Mouse (Mus musculus): Measurements from ENCODE around the gene Ophn1. TPM values are rescaled to one million over a fixed set of nuclear protein-coding genes. Genes with fewer than 3 reads are reported as not detected.

Ophn1 gene
- polyA plus RNA-seq, 1 experiment from 2014 or later, result 4.1 TPM

DNA sequence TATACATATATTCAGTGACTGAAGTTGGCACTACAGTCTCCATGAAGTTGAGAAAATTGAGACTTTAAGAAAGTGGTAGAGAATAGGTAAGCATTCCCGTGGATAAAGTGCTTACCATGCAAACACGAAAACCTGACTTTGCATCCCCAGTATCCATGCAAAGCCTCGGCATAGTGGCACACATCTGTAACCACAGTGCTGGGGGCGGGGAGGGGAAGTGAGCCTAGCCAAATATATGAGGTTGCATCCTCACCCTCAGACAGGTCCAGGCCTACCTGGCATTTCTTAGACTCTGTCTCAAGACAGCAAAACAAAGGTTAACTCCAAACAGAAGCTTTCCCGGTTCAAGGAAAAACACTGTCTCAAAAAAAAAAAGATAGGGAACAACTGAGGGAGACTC is 21.7 kb downstream of the Ophn1 start:
- ATAC-seq (replicated peaks; ENCODE audit: low FRiP score), result no peak
- H3K4me1 ChIP-seq (replicated peaks; ENCODE audit: control insufficient read depth, insufficient read depth, low read length), result no peaks in the 10 kb centered on the region
- 73% methylated on average over 5 of the region's 5 CpGs for WGBS

DNA sequence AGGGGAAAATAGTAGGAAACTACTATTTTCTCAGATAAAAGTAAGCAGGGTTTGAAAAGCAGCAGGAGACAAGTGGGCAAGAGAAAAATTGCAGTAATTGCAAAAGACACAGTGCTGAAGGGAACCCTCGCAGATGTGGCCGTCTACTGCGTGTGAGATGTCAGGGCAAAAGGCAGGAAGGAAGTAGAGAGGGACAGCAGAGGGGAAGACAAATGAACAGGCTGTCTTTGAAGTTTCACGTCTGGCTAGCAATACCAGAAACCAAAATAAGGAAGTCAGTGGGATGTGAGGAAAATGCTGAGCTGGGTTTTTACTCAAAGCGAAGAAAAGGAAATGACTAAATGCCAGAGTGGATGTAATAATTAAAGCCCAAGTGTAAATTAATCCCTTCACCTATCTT is 30.7 kb downstream of the Ophn1 start:
- WGBS, result 50% methylated on average over 5 of the region's 5 CpGs
- no peak overlapping the region for H3K27ac ChIP-seq (ENCODE audit: low read depth, low read length)
- no peak for ATAC-seq (replicated peaks; ENCODE audit: low FRiP score)
- H3K9ac ChIP-seq (ENCODE audit: low read depth, low read length), result no peak overlapping the region
- H3K4me1 ChIP-seq (replicated peaks; ENCODE audit: control insufficient read depth, insufficient read depth, low read length), result no peaks in the 10 kb centered on the region
- DNase-seq (ENCODE audit: low spot score), result no peak
- peaks cover 5% of the 10 kb centered on the region; the same call in 1 of the 2 replicates for H3K27me3 ChIP-seq (replicated peaks; ENCODE audit: control insufficient read depth, insufficient read depth, low read length)
- no peak overlapping the region for H3K4me2 ChIP-seq
- H3K4me3 ChIP-seq (ENCODE audit: low read depth, low read length), result no peak overlapping the region
- no peaks in the 10 kb centered on the region for H3K36me3 ChIP-seq (ENCODE audit: control insufficient read depth, insufficient read depth, low read length)
- H3K9me3 ChIP-seq (ENCODE audit: control insufficient read depth, low read length), result no peaks in the 10 kb centered on the region

More for the DNA sequence above, 21.7 kb downstream of the Ophn1 start:
- H3K36me3 ChIP-seq (ENCODE audit: control insufficient read depth, insufficient read depth, low read length), result no peaks in the 10 kb centered on the region
- H3K9ac ChIP-seq (ENCODE audit: low read depth, low read length), result no peak overlapping the region
- H3K27me3 ChIP-seq (replicated peaks; ENCODE audit: control insufficient read depth, insufficient read depth, low read length), result no peaks in the 10 kb centered on the region
- no peak for DNase-seq (ENCODE audit: low spot score)
- no peaks in the 10 kb centered on the region for H3K9me3 ChIP-seq (ENCODE audit: control insufficient read depth, low read length)
- H3K4me3 ChIP-seq (ENCODE audit: low read depth, low read length), result no peak overlapping the region
- no peak overlapping the region for H3K4me2 ChIP-seq
- no peak overlapping the region for H3K27ac ChIP-seq (ENCODE audit: low read depth, low read length)

DNA sequence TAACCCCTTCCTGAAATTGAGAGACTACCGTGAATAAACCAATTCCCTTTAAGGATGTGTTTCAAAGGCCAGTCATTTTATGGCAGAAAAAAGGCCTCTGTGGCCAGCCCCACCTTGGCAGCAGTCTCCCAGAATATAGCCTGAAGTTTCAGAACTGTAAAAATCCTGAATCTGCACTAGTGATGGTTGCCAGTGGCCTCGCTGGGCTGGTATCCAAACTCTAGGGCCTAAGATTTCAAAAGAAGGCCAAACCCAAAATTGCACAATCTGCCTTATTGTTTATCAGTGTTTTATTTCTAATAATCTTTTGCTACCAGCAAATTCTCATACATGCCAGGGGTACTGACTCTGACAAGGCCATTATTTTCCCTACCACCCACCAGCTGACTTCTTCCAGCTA is 34.8 kb downstream of the Ophn1 start:
- WGBS, result 76% methylated on average over 2 of the region's 2 CpGs
- ATAC-seq (replicated peaks; ENCODE audit: low FRiP score), result no peak

DNA sequence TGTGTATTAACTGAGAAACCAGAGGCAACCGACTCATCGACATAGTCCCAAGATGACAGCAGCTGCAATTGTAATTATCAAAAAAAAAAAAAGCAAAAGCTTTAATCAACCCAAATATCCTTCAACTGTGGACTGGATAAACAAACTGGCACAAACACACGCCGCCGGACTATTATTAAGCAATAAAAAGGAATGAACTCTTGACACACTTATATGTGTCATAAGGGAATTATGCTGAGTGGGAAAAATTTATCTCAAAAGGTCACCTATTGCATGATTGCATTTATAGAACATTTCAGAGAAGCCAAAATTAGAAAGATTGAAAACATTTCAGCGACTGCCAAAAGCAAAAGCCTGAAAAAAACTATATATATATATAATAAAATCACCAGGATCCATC is 40.0 kb downstream of the Ophn1 start:
- Histone ChIP-seq H3K9ac (ENCODE audit: low read depth, low read length) (no peak overlapping the region), H3K36me3 (ENCODE audit: control insufficient read depth, insufficient read depth, low read length) (no peaks in the 10 kb centered on the region), H3K27ac (ENCODE audit: low read depth, low read length) (no peak overlapping the region), H3K9me3 (ENCODE audit: control insufficient read depth, low read length) (no peaks in the 10 kb centered on the region), H3K27me3 (replicated peaks; ENCODE audit: control insufficient read depth, insufficient read depth, low read length) (0 out of 2 replicates have a peak, but pooled peaks cover 2% of the 10 kb centered on the region), H3K4me2 (no peak overlapping the region), H3K4me3 (ENCODE audit: low read depth, low read length) (no peak overlapping the region), H3K4me1 (replicated peaks; ENCODE audit: control insufficient read depth, insufficient read depth, low read length) (no peaks in the 10 kb centered on the region)
- no peak for ATAC-seq (replicated peaks; ENCODE audit: low FRiP score)
- no peak for DNase-seq (ENCODE audit: low spot score)
- 81% methylated on average over 6 of the region's 6 CpGs for WGBS

More for the DNA sequence above, 34.8 kb downstream of the Ophn1 start:
- no peaks in the 10 kb centered on the region for H3K9me3 ChIP-seq (ENCODE audit: control insufficient read depth, low read length)
- H3K27ac ChIP-seq (ENCODE audit: low read depth, low read length), result no peak overlapping the region
- H3K27me3 ChIP-seq (replicated peaks; ENCODE audit: control insufficient read depth, insufficient read depth, low read length), result peaks cover 5% of the 10 kb centered on the region; the same call in 1 of the 2 replicates
- DNase-seq (ENCODE audit: low spot score), result no peak
- H3K36me3 ChIP-seq (ENCODE audit: control insufficient read depth, insufficient read depth, low read length), result no peaks in the 10 kb centered on the region
- no peak overlapping the region for H3K4me2 ChIP-seq
- H3K9ac ChIP-seq (ENCODE audit: low read depth, low read length), result no peak overlapping the region
- no peaks in the 10 kb centered on the region for H3K4me1 ChIP-seq (replicated peaks; ENCODE audit: control insufficient read depth, insufficient read depth, low read length)
- no peak overlapping the region for H3K4me3 ChIP-seq (ENCODE audit: low read depth, low read length)

DNA sequence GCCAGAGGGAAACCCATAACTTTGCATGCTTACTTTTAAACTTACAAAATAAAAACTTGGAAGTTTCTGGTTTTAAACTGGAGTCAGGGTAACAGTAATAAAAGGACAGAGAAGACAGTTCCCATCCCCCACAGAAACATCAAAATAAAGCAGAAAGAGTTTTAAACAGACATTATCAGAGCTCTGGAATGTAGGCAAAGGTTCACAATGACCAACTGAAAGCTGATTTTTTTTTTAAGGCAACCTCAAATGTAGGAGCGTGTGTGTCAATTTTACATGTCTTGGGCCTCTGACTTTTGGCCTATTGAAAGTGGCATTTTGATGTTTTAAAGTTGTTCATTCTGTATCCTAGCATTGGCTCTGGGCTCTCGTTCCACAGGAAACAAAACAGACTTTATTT is 49.2 kb downstream of the Ophn1 start:
- no peak for DNase-seq (ENCODE audit: low spot score)
- ATAC-seq (replicated peaks; ENCODE audit: low FRiP score), result no peak
- 0 out of 2 replicates have a peak, but pooled peaks cover 2% of the 10 kb centered on the region for H3K27me3 ChIP-seq (replicated peaks; ENCODE audit: control insufficient read depth, insufficient read depth, low read length)
- H3K36me3 ChIP-seq (ENCODE audit: control insufficient read depth, insufficient read depth, low read length), result no peaks in the 10 kb centered on the region
- H3K4me1 ChIP-seq (replicated peaks; ENCODE audit: control insufficient read depth, insufficient read depth, low read length), result no peaks in the 10 kb centered on the region
- no peaks in the 10 kb centered on the region for H3K9me3 ChIP-seq (ENCODE audit: control insufficient read depth, low read length)
- H3K9ac ChIP-seq (ENCODE audit: low read depth, low read length), result no peak overlapping the region
- WGBS, result 66% methylated on average over 2 of the region's 2 CpGs
- no peak overlapping the region for H3K27ac ChIP-seq (ENCODE audit: low read depth, low read length)
- no peak overlapping the region for H3K4me3 ChIP-seq (ENCODE audit: low read depth, low read length)
- H3K4me2 ChIP-seq, result no peak overlapping the region

DNA sequence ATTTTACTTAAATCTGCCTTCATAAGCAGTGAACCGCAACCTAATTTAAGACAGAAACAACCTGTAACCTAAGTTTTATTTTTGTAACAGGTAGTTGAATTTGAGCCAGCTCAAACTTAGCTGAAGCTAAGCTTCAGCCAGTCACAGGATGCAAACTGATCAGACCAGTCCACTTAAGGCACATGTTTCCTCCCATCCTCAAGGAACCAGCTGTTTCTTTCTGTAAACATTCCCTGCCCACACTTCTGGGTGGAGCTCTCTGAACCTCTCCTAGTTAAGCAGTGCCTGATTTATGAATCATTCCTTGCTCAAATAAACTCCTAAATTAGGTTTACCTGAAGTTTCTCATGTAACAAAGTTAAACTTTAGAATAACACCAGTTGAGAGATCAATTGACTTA is 54.8 kb downstream of the Ophn1 start:
- H3K4me1 ChIP-seq (replicated peaks; ENCODE audit: control insufficient read depth, insufficient read depth, low read length), result no peaks in the 10 kb centered on the region
- WGBS, result 97% methylated on average over 1 of the region's 1 CpGs

DNA sequence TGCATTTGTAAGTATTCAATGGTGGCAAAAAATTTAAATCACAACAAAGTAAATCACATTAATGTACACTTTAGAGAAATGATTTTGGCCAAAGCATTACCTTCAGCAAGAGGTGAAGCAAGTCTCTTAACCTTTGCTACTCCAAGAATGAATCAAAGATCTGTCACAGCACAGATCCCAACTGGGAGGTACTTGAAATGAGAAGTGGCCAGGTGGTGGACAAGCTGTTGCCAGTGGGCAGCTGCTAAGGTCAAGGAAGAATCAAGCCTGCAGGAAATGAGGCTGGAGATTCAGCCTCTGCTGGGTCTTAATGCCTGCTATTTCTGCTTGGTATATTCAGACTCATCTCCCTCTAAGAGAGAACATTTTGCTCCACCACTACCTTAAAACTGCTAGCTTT is 87.0 kb downstream of the Ophn1 start:
- H3K4me3 ChIP-seq (ENCODE audit: low read depth, low read length), result no peak overlapping the region
- no peaks in the 10 kb centered on the region for H3K9me3 ChIP-seq (ENCODE audit: control insufficient read depth, low read length)
- DNase-seq (ENCODE audit: low spot score), result no peak
- H3K9ac ChIP-seq (ENCODE audit: low read depth, low read length), result no peak overlapping the region
- no peak for ATAC-seq (replicated peaks; ENCODE audit: low FRiP score)
- H3K4me2 ChIP-seq, result no peak overlapping the region
- H3K27ac ChIP-seq (ENCODE audit: low read depth, low read length), result no peak overlapping the region
- no peaks in the 10 kb centered on the region for H3K36me3 ChIP-seq (ENCODE audit: control insufficient read depth, insufficient read depth, low read length)
- H3K4me1 ChIP-seq (replicated peaks; ENCODE audit: control insufficient read depth, insufficient read depth, low read length), result no peaks in the 10 kb centered on the region
- no peaks in the 10 kb centered on the region; the same call in 1 of the 2 replicates for H3K27me3 ChIP-seq (replicated peaks; ENCODE audit: control insufficient read depth, insufficient read depth, low read length)

More for the DNA sequence above, 54.8 kb downstream of the Ophn1 start:
- no peak overlapping the region for H3K9ac ChIP-seq (ENCODE audit: low read depth, low read length)
- H3K4me2 ChIP-seq, result no peak overlapping the region
- ATAC-seq (replicated peaks; ENCODE audit: low FRiP score) (no peak), DNase-seq (ENCODE audit: low spot score) (no peak)
- H3K36me3 ChIP-seq (ENCODE audit: control insufficient read depth, insufficient read depth, low read length), result no peaks in the 10 kb centered on the region
- H3K4me3 ChIP-seq (ENCODE audit: low read depth, low read length), result no peak overlapping the region
- H3K27ac ChIP-seq (ENCODE audit: low read depth, low read length), result no peak overlapping the region
- peaks cover 5% of the 10 kb centered on the region; the same call in 1 of the 2 replicates for H3K27me3 ChIP-seq (replicated peaks; ENCODE audit: control insufficient read depth, insufficient read depth, low read length)
- H3K9me3 ChIP-seq (ENCODE audit: control insufficient read depth, low read length), result no peaks in the 10 kb centered on the region

DNA sequence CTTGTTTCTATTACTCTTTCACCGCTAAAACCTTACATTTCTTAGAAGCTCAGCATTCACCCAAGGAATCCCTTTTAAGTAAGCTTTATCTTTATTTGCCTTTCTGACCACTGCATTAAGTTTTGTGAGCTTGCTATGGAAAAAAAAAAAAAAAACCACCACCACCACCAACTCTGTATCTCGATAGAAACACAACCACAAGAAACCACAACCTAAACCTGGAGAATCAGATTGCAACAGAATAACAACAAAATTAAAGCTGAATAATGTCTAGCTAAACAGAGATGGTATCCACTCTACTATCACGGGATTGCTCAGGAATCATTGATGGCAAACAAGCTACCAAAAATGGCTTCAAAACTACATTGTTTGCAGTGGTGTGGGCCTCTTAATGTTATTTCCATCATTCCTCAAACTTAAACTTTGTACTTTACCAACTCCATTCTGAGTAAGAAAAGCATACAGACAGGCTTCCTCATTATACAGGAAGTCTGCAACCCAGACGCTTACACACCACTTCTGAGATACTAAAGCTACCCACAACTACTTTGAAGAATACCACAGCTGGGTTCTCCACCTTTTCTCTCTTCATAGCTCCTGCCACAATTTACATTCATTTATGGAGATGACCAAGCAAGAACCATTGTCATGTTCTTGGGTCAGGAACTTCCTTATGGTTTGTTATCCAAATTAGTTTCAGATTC is 116.4 kb downstream of the Ophn1 start:
- H3K36me3 ChIP-seq (ENCODE audit: control insufficient read depth, insufficient read depth, low read length), result no peaks in the 10 kb centered on the region
- no peaks in the 10 kb centered on the region for H3K4me1 ChIP-seq (replicated peaks; ENCODE audit: control insufficient read depth, insufficient read depth, low read length)
- H3K4me3 ChIP-seq (ENCODE audit: low read depth, low read length), result no peak overlapping the region
- DNase-seq (ENCODE audit: low spot score) (no peak), ATAC-seq (replicated peaks; ENCODE audit: low FRiP score) (no peak)
- H3K9ac ChIP-seq (ENCODE audit: low read depth, low read length), result no peak overlapping the region
- H3K27ac ChIP-seq (ENCODE audit: low read depth, low read length), result no peak overlapping the region
- no peaks in the 10 kb centered on the region for H3K9me3 ChIP-seq (ENCODE audit: control insufficient read depth, low read length)
- H3K4me2 ChIP-seq, result no peak overlapping the region
- no peaks in the 10 kb centered on the region for H3K27me3 ChIP-seq (replicated peaks; ENCODE audit: control insufficient read depth, insufficient read depth, low read length)
- WGBS, result 48% methylated on average over 4 of the region's 4 CpGs

DNA sequence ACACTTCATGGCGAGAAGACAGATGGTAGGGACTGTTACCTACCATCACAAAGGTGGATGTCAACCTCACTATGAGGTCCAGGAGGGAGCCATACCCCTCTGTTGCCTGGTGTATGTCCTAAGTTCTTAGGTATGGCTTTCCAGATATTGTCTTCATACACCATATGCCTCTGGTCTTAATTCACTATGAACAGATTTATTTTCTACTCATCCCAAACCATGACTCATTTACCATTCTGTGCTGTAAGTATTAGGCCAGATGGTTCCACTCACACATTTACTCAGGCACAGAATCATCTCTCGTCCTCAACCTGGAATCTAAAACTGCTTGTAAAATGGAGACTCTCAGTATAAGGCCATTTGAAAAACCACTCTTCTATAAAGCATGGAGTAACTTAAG is 135.7 kb downstream of the Ophn1 start:
- Histone ChIP-seq H3K4me1 (replicated peaks; ENCODE audit: control insufficient read depth, insufficient read depth, low read length) (no peaks in the 10 kb centered on the region), H3K9me3 (ENCODE audit: control insufficient read depth, low read length) (no peaks in the 10 kb centered on the region), H3K27me3 (replicated peaks; ENCODE audit: control insufficient read depth, insufficient read depth, low read length) (no peaks in the 10 kb centered on the region), H3K4me2 (no peak overlapping the region), H3K27ac (ENCODE audit: low read depth, low read length) (no peak overlapping the region), H3K9ac (ENCODE audit: low read depth, low read length) (no peak overlapping the region), H3K36me3 (ENCODE audit: control insufficient read depth, insufficient read depth, low read length) (no peaks in the 10 kb centered on the region), H3K4me3 (ENCODE audit: low read depth, low read length) (no peak overlapping the region)
- ATAC-seq (replicated peaks; ENCODE audit: low FRiP score) (no peak), DNase-seq (ENCODE audit: low spot score) (no peak)
- WGBS, result 74% methylated on average over 2 of the region's 2 CpGs

All from liver, embryonic 11.5 days (tissue).